Mouse (Mus musculus): ENCODE results near the gene Copz1. TPM values are rescaled to one million over a fixed set of nuclear protein-coding genes. Genes with fewer than 3 reads are reported as not detected.

Copz1 gene
- polyA plus RNA-seq, 1 experiment: 80.1 TPM

DNA sequence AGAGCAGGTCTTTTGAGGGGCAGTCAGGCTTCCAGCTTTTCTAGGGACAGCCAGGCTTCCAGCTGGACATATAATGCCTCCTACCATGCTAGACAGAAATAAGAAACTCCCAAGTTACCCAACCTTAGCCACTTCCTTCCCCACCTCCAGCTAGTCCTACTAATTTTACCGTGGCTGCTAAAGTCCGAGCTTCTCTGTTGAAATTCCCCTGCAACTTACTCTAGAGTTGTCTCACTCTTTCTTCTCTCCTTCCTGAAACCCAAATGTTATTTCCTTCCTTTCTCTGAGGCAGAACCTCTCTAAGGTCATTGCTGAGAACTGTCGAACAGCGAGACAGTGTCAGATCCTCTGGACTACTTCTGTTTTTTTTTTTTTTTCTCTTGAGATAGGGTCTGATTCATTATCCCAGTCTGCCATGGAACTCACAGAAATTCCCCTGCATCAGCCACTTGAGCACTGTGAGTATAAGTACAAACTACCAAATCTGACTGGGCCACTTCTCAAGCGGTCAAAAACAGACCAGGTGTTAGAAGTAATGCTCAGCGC lies 37.9 kb downstream of the Copz1 start, which contains the start of gene Gpr84:
Gpr84 (minus strand) TSS at position 248 of the 546 bp plus-strand sequence.
- no peak for TF ChIP-seq GATA1 (IDR thresholded peaks at IDR 0.05; ENCODE audit: low read length)

DNA sequence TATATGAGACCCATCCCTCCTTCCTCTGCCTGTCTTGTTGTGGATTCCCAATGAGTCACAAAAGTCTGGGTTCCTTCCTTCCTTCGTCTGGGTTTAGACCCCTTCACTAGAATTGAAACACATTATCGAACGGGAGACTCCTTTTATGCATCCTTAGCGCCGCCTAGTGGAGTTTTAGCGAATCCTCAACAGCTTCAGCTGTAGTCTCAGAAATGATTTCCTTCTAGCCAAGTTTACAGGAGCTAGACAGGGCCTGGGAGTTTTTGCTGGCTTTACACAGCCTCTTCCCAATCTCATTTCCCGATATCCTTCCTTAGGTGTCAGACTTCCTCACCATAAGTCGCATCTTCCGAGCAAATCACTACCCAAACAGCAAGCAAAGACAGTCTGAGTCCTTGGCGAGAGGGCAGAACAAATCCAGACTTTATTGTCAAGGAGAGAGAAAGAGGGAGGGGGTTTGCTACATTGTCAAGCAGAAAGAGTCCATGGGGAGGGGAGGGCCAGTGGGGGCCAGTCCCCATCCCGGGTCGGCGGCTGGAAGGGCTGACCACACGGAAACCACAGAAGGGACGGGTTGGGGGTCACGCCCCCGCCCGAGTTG lies 41.1 kb downstream of the Copz1 start:
- TF ChIP-seq GATA1 (IDR thresholded peaks at IDR 0.05; ENCODE audit: low read length): no peak

DNA sequence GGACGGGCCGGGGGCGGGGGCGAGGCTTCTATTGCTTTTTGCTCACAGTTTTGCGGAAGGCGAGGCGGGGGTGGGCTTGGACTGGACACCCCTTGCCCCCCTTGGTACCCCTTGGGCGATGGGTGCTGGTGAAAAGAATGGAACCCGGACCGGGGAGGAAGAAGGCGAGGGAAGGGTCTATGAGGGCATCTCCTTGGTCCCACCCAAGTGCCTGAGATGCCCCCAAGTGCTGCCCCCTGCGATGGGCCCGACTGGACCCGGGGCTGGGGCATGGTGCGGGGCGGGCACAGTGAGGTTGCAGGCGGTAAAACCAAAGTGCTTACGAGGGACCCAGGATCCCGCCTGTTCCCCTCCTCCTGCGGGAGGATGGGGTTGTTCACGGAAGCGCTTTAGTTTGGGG lies 41.7 kb downstream of the Copz1 start:
- no peak for TF ChIP-seq GATA1 (IDR thresholded peaks at IDR 0.05; ENCODE audit: low read length)

DNA sequence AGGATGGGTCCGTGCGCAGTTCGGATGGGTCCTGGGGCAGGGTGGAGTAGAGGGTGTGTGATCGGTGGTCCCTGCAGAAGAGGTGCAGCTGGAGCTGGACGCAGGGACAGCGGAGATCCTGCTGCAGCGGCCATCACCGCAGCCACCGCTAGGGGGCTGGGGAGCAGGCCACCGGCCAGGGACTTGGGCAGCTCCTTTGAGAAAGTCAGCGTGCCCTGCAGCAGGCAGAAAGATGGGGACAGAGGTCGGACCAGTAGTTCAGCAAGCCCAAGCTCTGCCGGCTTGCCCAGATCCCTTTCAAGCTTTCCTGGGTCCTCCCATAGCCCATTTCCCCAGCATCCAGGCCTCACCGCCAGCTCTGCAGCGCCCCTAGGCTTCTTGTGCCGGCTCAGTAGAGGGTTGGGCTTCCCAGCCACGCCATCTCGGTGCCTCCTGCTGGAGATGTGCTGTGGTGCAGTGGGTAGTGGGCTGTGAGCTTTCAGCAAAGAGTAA lies 42.5 kb downstream of the Copz1 start:
- TF ChIP-seq GATA1 (IDR thresholded peaks at IDR 0.05; ENCODE audit: low read length): no peak

DNA sequence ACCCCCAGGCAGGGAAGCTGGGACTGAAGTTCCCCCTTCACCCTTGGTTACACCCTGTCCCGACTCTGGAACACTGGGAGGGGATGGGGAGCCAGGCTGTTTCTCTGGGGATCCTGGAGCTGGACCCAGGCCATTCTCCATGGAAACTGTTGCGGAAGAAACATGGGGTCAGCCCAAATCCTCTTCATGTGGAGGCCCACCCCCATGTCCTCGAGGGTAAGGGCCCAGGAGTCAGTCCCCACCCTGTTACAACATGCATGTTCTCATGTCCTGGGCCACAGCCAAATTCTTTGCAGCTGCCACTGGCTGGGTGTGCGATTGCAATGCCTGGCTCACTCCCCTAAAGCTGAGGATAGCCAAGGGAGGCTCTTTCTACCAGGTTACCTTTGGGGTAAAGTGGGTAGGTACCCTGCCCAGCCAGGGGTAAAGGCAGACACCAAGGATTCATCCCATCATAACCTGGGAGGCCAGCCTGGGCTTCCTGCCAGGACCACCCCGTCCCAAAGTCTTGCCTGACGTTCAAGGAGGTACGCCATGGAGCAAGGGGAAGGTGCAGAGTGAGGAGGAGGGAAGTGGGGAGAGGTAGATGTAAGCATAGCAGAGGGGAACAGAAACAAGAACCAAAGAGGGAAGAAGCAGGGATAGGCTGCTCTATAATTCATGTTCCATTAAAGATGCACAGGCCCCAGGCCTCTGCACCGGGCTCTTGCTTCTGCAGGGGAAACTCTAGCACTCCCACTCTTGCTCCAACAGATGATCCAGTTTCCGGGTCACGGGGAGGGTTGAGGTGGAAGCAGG lies 43.7 kb downstream of the Copz1 start:
- TF ChIP-seq GATA1 (IDR thresholded peaks at IDR 0.05; ENCODE audit: low read length): no peak

DNA sequence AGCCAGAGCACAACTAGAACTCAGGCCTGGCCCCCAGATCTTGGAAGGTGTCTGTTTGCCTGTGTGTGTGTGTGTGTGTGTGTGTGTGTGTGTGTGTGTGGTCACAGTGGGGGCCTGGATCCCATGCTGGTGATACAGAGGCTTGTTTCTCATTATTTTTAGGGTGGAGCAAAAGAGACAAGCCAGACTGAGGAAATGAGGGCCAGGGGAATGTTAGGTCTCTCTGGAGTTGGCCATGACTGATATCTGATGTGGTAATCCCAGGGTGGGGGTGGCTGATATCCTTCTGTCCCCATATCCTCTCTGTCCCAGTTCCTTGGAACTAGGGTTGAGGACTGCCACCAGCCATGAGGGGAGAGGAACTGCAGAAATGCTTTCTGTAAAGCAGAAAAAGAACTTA lies 44.6 kb downstream of the Copz1 start:
- no peak for TF ChIP-seq GATA1 (IDR thresholded peaks at IDR 0.05; ENCODE audit: low read length)

DNA sequence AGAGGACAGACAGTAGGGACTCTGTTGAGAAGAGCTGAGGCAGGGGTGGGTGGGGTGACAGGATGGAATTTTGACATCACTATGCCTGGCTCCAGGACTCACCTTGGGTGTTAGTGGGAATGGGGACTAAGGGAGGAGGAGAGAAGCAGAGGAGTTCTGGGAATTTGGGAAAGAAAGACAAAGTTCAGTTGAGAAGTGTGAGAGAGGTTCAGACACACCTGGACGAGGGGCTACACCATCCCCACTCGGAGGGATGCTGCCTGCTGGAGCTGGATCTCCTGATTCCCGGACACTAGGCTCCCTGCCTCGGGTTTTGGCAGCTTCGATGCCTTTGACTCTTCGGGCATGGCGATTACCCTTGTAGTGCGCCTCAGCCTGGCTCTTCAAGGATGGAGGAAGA lies 45.2 kb downstream of the Copz1 start:
- TF ChIP-seq GATA1 (IDR thresholded peaks at IDR 0.05; ENCODE audit: low read length): no peak

DNA sequence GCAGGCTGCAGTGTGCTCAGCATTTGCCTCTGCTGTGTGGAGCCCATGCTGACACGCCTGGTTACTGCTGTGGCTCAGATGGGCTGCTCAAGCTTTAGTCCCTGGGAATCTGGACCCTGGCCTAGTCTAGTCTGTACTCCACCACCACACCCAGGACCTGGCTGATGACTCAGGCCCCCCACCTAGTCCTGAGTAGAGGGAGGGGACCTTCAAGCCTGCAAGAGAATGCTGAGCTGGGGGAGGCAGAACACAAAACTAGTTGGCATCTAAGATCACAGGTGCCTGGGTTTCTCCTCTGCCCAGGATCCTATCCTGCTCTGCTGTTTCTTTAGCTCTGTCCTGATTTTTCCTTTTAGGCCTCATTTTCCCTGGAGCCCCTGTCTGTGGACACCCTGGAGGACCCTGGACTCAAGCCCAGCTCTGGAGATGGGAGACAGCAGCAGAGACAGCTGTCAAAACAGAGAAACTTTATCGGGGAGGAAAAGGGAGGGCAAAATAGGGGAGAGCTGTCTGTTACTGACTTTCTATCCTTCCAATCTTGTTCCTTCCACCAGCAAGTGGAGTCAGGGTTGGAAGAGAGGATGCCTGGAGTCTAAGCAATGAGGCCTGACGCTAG lies 45.8 kb downstream of the Copz1 start:
- TF ChIP-seq GATA1 (IDR thresholded peaks at IDR 0.05; ENCODE audit: low read length): no peak

DNA sequence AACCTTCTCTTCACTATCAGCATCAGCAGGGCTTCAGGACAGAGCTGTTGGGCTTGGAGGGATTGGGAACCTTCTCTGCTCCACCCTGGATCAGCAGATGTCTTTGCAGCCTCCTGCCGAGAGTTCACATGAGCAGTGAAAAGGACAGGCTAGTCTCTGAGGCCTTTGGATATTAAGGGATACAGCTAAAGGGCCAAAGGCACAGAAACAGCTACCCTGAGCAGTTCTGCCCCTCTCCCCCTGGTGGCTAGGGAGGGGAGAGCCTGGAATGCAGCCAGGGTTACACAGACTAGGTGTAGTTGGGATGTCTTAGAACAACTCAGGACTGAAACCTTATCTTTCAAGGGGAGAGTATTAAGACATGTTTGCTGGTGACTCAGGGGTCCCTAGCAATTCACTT lies 48.6 kb downstream of the Copz1 start:
- no peak for TF ChIP-seq GATA1 (IDR thresholded peaks at IDR 0.05; ENCODE audit: low read length)

DNA sequence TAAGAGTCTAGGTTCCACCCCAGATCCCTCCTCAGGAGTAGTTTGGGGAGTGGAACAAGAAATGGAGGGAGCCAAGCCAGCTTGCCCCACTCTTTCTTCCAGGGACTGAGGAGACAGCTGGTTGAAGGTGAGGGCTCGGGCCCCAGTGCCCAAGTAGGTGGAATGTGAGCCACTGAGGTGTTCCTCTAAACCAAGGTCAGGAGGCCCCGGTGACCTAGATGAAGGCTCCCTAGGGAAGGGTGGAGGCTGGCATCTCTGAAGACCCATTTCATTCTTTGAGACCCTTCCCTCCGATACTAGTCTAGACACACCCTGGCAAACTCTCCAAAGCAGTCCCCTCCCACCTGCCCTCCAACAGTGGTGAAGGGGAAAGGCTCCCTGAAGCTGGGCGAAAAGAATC lies 49.9 kb downstream of the Copz1 start:
- TF ChIP-seq GATA1 (IDR thresholded peaks at IDR 0.05; ENCODE audit: low read length): no peak

DNA sequence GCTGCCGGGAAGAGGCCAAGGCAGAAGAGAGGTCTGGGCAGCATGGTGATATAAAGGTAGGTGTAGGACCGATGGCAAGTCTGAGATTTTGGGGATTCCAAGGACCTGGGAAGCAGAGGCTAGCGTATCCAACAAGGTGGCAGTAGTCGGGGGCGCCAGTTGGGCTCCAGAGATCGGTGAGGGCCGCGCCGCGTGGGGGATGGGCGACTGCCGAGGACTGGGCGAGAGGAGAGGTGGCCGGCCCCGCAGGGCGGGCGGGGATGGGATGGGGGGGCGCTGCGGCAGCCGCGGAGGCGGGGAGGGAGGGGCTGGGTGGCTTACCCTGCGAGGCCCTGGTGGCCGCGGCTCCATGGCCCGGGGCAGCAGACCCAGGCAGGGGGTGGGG lies 50.5 kb downstream of the Copz1 start:
- TF ChIP-seq GATA1 (IDR thresholded peaks at IDR 0.05; ENCODE audit: low read length): no peak

DNA sequence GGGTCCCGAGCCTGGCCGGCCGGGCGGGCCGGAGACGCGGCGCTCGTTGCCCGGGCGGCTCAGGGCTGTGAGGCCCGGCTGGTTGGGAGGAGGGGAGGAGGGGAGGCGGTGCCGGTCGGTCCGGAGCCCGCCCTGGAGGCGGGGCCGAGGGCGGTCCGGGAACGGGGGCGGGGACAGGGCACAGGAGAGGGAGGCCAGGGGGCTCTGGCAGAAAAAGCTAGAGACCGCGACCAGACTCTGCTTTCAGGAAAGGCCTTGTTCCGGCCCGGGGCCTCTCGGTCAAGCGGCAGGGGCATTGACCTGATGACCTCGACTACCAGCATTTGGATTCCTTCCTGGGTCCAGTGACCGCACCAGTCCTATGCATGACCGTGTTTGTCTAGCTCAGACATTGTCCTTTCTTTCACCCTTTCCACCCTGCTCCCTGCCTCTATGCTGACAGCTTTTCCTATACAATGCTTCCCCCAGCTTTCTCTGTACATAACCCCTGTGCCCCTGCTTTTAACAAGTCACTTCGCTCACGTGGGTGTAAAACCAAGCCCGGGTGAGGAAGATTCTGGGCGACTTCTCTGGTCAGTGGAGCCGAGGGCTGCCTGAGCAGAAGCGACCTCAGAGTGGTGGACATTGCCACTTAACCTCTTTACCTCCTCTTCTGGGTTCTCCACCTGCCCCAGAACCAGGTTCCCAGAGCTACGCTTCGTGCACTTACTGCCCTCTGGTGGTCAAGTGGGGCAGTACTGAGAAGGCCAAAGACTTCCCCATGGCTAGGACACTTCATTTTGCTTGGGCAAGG lies 51.1 kb downstream of the Copz1 start:
- no peak for TF ChIP-seq GATA1 (IDR thresholded peaks at IDR 0.05; ENCODE audit: low read length)

DNA sequence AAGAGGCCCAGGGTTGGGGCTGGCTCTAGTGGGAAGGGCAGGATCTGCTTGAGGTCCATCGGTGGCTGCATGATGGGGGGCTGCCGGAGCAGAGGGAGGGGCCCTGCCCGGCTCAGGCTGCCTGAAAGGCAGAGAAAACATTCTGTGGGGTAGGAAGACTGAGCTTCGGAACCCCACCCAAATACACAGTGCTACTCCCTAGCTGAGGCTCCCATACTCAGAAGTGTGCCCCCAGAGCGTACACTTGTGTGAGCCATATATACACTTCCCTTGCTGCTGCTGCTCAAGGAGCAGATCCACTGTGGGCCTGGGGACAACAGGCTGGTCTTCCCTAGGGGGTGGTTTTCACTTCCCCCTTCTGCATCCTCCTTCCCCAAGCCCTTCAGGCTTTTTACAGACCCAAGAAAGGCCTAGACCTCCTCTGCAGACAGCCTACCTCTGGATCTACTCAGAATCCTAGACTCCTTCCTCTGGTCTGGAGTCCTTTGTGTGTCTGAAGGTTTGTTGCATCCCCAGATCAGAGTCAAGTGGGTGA lies 60.6 kb downstream of the Copz1 start:
- TF ChIP-seq GATA1 (IDR thresholded peaks at IDR 0.05; ENCODE audit: low read length): no peak

DNA sequence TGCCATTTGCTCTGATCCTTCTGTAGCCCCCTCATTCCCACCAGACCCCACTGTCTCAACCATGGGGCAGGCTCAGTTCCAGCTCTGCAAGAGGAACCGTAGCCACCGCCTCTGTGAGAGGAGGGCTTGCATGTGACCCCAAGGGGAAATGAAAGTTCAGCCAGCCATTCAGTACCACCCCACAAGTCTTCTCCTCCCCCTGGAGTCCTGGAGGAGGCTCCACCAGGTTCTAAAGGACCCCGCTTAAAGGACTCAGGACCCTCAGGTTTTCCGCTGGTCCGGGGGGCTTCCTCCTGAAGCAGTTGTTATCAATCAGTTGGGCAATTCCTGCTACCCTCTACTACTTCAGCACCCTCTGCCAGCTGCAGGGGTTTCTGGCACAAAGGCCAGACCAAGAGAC lies 61.2 kb downstream of the Copz1 start:
- TF ChIP-seq GATA1 (IDR thresholded peaks at IDR 0.05; ENCODE audit: low read length): no peak

DNA sequence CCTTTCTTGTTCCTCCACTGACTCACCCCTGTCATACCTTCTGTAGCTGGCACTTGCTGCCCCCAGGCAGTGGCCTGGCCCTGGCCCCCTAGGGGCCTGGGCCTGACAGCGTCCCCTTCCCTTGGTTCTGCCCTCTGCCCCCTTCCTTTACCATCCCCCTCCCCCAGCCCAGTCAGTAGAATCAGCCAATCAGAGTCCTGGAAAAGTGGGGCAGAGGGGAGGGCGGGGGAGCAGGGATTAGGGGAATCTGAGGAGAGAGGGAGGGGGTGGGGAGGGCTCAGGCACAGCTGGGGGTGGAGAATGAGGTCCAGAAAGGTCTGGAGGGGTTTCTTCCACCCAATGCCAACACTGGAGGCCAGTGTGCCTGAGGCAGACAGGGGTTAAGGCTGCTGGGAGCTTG lies 61.7 kb downstream of the Copz1 start:
- TF ChIP-seq GATA1 (IDR thresholded peaks at IDR 0.05; ENCODE audit: low read length): no peak
